Mouse (Mus musculus) myocyte (in vitro differentiated cells): Measurements from ENCODE around the gene Gm9821. TPM values are rescaled to one million over a fixed set of nuclear protein-coding genes. Genes with fewer than 3 reads are reported as not detected.

ENCODE experiments used
- H3K27me3 ChIP-seq: one replicate; pipeline ENCODE4 v1.6.1; 2011; ENCODE audit not compliant: control insufficient read depth, insufficient read depth, insufficient read length
- H3K36me3 ChIP-seq: one replicate; pipeline ENCODE4 v1.6.1; 2011; ENCODE audit not compliant: control insufficient read depth, insufficient read depth
- H3K4me2 ChIP-seq: one replicate; pipeline ENCODE4 v1.6.1; 2011; ENCODE audit warnings: low read depth, control low read depth
- H3K4me3 ChIP-seq: one replicate; pipeline ENCODE4 v1.5.1; 2011; ENCODE audit warnings: mild to moderate bottlenecking, control low read depth, moderate library complexity
- H3K79me2 ChIP-seq: one replicate; pipeline ENCODE4 v1.6.1; 2011; ENCODE audit not compliant: control insufficient read depth, insufficient read depth
- H3ac ChIP-seq: one replicate; pipeline ENCODE4 v1.6.1; 2011; ENCODE audit not compliant: control insufficient read depth, insufficient read length
- CEBPB ChIP-seq: IDR thresholded peaks from 2 replicates; pipeline ENCODE4 v1.6.1; 2011; ENCODE audit warnings: mild to moderate bottlenecking, moderate library complexity; ENCODE audit not compliant: poor library complexity, insufficient read depth, severe bottlenecking
- E2F4 ChIP-seq: IDR thresholded peaks from one replicate; pipeline ENCODE4 v1.6.1; 2011; ENCODE audit warnings: mild to moderate bottlenecking, control low read depth, moderate library complexity; ENCODE audit not compliant: insufficient read depth
- MAX ChIP-seq: IDR thresholded peaks from one replicate; pipeline ENCODE4 v1.6.1; 2011; ENCODE audit warnings: low read depth, mild to moderate bottlenecking, control low read depth
- MYOD1 ChIP-seq, 3 experiments: IDR thresholded peaks; one replicate each; pipeline ENCODE4 v1.6.1; 2011; ENCODE audit warnings: control low read depth in 2 of 3, low read depth in 2 of 3, mild to moderate bottlenecking in 2 of 3, moderate library complexity in 1 of 3; ENCODE audit not compliant: insufficient read length in 2 of 3, control insufficient read depth in 1 of 3
- MYOG ChIP-seq, 3 experiments: IDR thresholded peaks; one replicate each; pipeline ENCODE4 v1.6.1; 2011; ENCODE audit warnings: control low read depth in 2 of 3, low read depth in 2 of 3, mild to moderate bottlenecking in 2 of 3; ENCODE audit not compliant: insufficient read length in 2 of 3, control insufficient read depth in 1 of 3, insufficient read depth in 1 of 3
- POLR2A ChIP-seq: IDR thresholded peaks from one replicate; pipeline ENCODE4 v1.6.1; 2011; ENCODE audit warnings: low read depth, mild to moderate bottlenecking, control low read depth, moderate library complexity; ENCODE audit not compliant: insufficient read length
- POLR2AphosphoS2 ChIP-seq: IDR thresholded peaks from one replicate; pipeline ENCODE4 v1.6.1; 2011; ENCODE audit warnings: low read depth, control low read depth; ENCODE audit not compliant: insufficient read length
- REST ChIP-seq: IDR thresholded peaks from one replicate; pipeline ENCODE4 v1.6.1; 2011; ENCODE audit warnings: mild to moderate bottlenecking, control low read depth, moderate library complexity; ENCODE audit not compliant: insufficient read depth, insufficient read length
- SRF ChIP-seq: IDR thresholded peaks from one replicate; pipeline ENCODE4 v1.6.1; 2011; ENCODE audit warnings: low read depth; ENCODE audit not compliant: control insufficient read depth, insufficient read length
- TCF12 ChIP-seq: IDR thresholded peaks from one replicate; pipeline ENCODE4 v1.6.1; 2011; ENCODE audit warnings: mild to moderate bottlenecking, control low read depth; ENCODE audit not compliant: poor library complexity, insufficient read depth, severe bottlenecking
- TCF3 ChIP-seq: IDR thresholded peaks from one replicate; pipeline ENCODE4 v1.6.1; 2011; ENCODE audit warnings: low read depth, control low read depth; ENCODE audit not compliant: insufficient read length
- USF1 ChIP-seq: IDR thresholded peaks from one replicate; pipeline ENCODE4 v1.6.1; 2011; ENCODE audit warnings: low read depth, mild to moderate bottlenecking, control low read depth, moderate library complexity
- polyA plus RNA-seq: library from polyadenylated mRNA; unstranded; fragments of >200 nt; fragmentation: generic; extraction: Trizol; gene quantifications from one replicate; pipeline ENCODE4 v1.2.1, GENCODE M21; 2012; ENCODE audit warnings: missing spikeins

Gene Gm9821
- polyA plus RNA-seq, 1 experiment: 4.7 TPM

DNA sequence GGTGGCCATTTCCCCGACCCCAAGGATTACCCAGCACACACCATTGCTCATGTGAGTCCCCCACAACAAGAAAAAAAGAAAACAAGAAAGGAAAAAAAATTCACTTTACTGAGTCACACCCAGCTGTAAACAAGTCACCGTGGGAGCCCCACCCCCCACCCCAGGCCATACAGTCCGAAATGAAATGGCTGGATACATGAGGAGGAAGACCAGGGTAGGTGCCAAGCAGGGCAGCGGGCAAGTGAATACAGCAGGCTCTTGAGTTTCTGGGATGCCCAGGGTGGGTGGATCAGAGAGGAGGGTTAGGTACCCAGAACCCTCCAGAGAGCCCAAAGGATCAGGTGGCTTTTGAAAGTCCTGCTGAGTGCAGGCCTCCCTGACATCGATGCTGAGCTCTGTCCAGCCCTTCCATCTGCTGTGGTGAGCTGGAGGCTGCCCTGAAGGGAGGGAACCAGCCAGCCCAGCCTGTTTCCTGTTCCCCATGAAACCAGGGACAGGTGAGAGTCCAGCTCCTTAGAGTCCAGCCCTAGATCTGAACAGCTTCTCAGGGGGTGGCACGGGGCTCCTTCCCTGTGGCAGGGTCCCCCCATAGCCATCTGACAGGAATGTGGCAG lies 12.7 kb upstream of the Gm9821 start:
- TF ChIP-seq REST: no peak
- Histone ChIP-seq H3K4me2 (no peak overlapping the region), H3K27me3 (no peaks in the 10 kb centered on the region), H3K4me3 (no peak overlapping the region), H3K36me3 (peaks cover 5% of the 10 kb centered on the region), H3K79me2 (no peaks in the 10 kb centered on the region), H3ac (no peak overlapping the region)

DNA sequence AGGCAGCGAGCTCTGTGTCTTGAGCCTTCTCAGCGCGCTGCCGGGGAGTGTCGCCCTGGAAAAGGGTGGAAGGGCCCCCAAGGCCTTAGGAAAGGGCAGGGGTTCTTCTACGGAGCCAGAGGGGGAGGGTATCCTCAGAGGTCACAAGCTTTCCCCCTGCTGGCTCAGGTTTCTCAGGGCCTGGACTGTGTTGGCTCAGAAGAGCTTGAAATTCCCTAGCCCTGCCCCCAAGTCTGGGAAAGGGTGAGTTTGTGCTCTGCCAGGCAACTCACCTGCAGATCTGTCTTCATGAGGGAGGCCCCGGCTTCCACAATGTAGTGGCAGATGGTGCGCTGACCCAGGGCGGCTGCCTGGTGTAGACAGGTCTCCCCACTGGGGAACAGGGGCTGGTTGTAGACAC lies 12.0 kb upstream of the Gm9821 start:
- Histone ChIP-seq H3K36me3 (peaks cover 5% of the 10 kb centered on the region), H3K4me3 (no peak overlapping the region), H3K4me2 (no peak overlapping the region), H3K79me2 (no peaks in the 10 kb centered on the region), H3K27me3 (no peaks in the 10 kb centered on the region), H3ac (no peak overlapping the region)
- TF ChIP-seq TCF3 (no peak), POLR2A (no peak), MAX (no peak), SRF (no peak), REST (no peak), POLR2AphosphoS2 (no peak), TCF12 (no peak), USF1 (no peak), CEBPB (no peak), MYOG (IDR thresholded peaks at IDR 0.05; ENCODE audit: control insufficient read depth in 1 of 3, insufficient read depth in 1 of 3, insufficient read length in 2 of 3, low read depth in 2 of 3) (no peak), MYOD1 (IDR thresholded peaks at IDR 0.05; ENCODE audit: control insufficient read depth in 1 of 3, insufficient read length in 2 of 3, low read depth in 2 of 3) (no peak), E2F4 (no peak)

DNA sequence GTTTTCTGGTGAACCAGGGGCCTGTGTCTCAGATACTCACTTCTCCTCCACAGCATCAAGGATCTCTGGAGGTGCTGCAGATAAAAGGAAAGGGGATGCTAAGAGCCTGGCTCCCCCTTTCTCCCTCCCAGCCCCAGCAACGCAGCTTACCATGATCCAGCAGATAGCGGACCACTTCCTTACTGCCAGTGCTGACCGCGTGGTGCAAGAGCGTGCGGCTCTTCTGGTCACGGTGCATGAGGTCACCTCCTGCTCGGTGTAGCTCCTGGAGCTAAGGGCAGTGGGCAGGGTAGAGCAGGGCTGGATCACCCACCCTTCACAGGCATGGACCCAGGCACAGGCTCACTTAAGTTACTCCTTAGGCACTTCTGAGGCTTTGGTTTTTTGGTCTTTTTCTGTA lies 11.5 kb upstream of the Gm9821 start:
- no peaks in the 10 kb centered on the region for H3K27me3 ChIP-seq
- H3K36me3 ChIP-seq: peaks cover 10% of the 10 kb centered on the region
- H3K4me3 ChIP-seq: no peak overlapping the region
- no peaks in the 10 kb centered on the region for H3K79me2 ChIP-seq
- H3ac ChIP-seq: no peak overlapping the region
- TF ChIP-seq TCF3 (no peak), POLR2A (no peak)
- no peak overlapping the region for H3K4me2 ChIP-seq

DNA sequence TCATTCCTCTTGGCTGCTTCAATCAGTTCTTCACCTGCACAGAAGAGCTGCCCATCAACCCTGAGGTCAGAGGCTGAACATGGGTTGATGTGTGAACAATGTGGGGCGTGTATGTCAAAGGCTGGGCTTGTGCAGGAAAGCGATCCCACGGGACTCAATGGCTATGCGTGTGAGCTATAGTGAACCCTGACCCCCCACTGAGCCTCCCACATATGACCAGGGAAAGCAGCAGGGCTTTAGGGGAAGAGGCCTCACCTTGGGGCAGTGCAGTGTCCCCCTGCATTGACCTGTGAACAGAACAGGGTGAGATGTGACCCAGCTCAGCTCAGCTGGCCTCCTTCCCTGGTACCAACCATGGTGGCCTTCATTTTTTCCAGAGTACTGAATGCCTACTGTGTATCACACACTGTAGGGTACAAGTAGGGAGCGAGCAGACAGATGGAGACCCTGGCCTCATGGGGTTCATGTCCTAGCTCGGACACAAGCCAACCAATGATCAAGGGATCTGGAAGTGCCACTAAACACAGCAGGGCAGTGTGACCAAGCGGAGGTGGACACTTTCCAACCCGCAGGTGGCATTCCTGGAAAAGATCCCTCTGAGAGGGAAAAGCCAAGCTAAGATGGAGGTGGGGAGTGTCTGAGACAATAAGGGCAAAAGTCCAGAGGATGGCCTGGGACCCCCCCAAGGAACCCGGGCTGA lies 10.5 kb upstream of the Gm9821 start:
- TF ChIP-seq POLR2AphosphoS2: no peak
- no peak for TF ChIP-seq TCF12
- TF ChIP-seq POLR2A: no peak
- TF ChIP-seq TCF3: no peak
- Histone ChIP-seq H3K4me2 (no peak overlapping the region), H3K27me3 (no peaks in the 10 kb centered on the region), H3K79me2 (no peaks in the 10 kb centered on the region), H3K36me3 (peaks cover 14% of the 10 kb centered on the region), H3K4me3 (no peak overlapping the region), H3ac (no peak overlapping the region)

DNA sequence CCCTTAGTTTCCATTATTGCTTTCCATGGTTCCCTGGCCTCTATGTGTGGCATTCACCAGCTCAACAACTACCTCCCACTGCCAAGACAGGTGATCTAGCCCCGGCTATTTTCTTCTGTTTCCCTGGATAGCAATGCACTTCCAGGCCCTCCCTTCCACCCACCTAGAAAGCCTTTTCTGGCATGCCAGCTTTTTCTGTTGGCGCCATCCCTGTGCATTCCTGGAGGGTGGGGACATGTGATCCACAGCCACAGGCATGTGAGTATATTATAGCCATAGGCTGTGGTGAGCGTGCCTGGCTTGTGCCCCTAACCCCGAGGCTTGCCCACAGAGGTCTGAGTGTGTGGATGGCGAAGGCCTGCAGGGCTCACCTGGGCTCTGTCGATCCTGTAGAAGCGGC lies 9.3 kb upstream of the Gm9821 start:
- Histone ChIP-seq H3ac (no peak overlapping the region), H3K36me3 (peaks cover 16% of the 10 kb centered on the region), H3K4me2 (no peak overlapping the region), H3K4me3 (no peak overlapping the region), H3K27me3 (no peaks in the 10 kb centered on the region), H3K79me2 (no peaks in the 10 kb centered on the region)
- no peak for TF ChIP-seq SRF
- no peak for TF ChIP-seq CEBPB
- no peak for TF ChIP-seq E2F4
- no peak for TF ChIP-seq USF1
- no peak for TF ChIP-seq REST
- TF ChIP-seq POLR2AphosphoS2: no peak
- no peak for TF ChIP-seq TCF3
- TF ChIP-seq MYOG (IDR thresholded peaks at IDR 0.05; ENCODE audit: control insufficient read depth in 1 of 3, insufficient read depth in 1 of 3, insufficient read length in 2 of 3, low read depth in 2 of 3): no peak
- no peak for TF ChIP-seq MYOD1 (IDR thresholded peaks at IDR 0.05; ENCODE audit: control insufficient read depth in 1 of 3, insufficient read length in 2 of 3, low read depth in 2 of 3)
- no peak for TF ChIP-seq TCF12
- no peak for TF ChIP-seq MAX
- TF ChIP-seq POLR2A: no peak
